Mouse (Mus musculus): ENCODE measurements around the gene Gm49369.
"Not testable (repeated sequence)": the region's sequence is repeated elsewhere in the genome, so short reads cannot be mapped to it uniquely, and the experiment has no call there.

The Gm49369 gene

DNA sequence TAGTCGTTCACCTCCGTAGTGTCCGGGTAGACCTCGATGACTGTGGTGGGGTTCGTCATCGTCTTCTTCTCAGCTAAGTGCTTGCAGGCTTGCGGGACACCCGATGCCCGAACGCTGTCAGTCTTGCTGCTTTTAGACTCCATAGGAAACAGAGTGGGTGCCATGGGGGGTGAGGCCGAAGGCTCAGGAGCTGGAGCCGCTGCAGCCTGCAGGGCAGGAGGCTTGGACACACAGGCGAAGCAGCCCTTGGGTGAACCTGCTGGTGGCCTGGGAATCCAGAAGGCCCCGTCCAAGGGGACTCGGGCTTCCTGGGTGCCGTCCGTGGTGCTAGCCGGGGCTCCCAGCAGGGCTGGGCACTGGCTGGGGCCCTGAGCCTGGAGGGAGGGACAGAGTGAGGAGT lies 11.5 kb downstream of the Gm49369 start:
- DNase-seq, result no peak

GRCm38 (mm10) chr7:142369820-142370219 lies 12.6 kb downstream of the Gm49369 start:
- DNase-seq, result no peak

GRCm38 (mm10) chr7:142368856-142369255 lies 13.6 kb downstream of the Gm49369 start:
- DNase-seq, result no peak

- DNase-seq, result no peak
These were observed 19.4 kb downstream of the Gm49369 start for GRCm38 (mm10) chr7:142363107-142363506.

DNA sequence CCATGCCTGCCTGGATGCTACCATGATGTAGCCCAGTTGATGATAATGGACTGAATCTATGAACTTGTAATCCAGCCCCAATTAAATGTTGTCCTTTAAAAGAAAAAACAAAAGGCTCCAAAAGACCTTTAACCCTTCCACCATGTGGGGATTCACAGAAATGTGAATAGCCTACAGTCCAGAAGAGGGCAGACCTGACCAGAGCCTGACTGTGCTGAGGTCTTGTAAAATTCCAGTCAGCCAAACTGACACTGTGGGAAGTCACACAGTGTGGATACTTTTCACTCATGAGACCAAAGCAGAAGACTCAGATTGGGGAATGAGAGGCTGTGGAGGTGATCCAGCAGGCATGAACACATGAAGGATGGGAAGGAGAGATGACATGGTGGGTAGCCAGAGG lies 21.7 kb downstream of the Gm49369 start:
- DNase-seq, result no peak

DNA sequence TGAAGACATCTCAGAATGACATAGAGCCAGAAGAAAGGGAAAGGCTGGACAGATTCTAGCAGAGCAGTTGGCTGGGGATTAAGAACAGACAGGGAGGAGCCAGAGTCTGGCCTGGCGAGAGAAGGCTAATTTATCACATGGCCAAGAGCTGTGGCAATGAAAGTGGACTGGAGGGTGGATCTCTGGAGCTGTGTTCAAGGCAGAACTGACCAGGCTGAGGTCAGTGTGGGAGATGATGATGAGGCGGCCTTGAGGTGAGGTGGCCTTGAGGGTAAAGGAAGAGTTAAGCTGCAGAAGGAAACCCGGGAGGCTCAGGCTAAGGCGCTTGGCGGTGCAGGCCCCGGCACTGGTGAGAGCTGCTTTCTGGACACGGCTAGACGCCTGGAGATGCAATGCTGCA lies 23.3 kb downstream of the Gm49369 start:
- no peak for DNase-seq

GRCm38 (mm10) chr7:142357566-142357965 lies 24.9 kb downstream of the Gm49369 start:
- DNase-seq, result peak in 1 of 2 experiments; percentile 19

DNA sequence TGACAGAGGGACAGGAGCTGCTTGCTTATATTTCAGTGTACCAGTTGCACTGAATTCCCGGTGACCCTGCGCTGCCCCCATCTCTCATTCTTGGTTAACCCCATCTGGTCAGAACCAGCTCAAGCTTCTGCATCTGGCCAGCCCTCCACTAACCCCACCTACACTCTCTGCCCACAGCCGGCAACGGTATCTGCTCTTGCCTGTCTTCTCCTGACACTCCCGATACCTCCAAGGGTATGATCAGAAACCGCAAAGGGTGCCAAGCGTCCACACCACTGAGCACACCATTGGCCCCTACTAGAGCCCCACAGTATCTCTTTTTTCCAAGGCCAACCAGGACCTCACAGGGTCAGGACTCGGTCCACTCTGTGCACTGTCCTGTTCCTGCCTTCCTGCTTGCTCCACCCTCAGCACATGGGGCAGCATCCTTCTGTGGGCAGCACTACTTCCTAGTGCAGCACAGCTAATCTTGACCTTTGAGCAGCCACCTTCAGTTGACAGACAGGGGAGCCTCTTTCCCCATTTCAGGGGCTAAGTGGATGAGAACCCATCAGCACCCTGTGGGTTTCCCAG lies 27.7 kb downstream of the Gm49369 start:
- DNase-seq, result peak in 1 of 2 experiments; percentile 24

DNA sequence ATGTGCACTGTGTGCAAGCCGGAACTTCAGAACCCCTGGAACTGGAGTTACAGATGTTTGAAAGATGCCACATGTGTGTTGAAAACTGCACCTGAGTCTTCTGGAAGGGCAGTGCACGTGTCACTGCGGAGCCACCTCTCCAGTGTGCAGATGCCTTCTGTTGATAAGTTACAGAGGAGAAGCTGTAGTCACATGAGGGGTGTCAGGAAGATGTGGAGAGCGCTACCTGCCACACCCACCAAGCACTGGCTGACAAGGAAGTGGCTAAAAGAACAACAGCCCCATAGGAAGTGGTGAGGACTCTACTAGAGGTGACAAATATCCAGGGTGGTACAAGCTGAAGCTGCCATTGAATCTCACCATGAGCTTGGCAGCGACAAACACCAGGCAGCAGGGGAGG lies 28.6 kb downstream of the Gm49369 start:
- DNase-seq, result peak; percentile 75 to 89

DNA sequence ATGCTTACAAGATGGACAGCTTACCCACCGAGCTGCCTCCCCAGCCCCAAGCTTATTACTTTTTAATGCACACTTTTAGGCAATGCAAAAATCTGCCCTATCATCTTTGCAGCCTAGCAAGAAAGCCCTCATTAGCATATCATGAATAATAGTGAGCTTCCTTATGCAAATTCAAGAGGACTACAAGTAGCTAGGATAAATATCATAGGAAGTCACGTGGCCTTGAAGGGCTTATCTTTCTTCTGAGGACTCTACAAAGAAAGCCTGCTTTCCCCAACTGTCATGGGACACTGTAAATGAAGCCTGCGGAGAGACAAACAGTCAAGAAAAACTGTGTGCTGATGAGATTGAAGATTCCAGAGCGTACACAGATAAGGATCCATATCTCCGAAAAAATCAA lies 30.9 kb downstream of the Gm49369 start:
- no peak for DNase-seq

GRCm38 (mm10) chr7:142349308-142349961 lies 33.0 kb downstream of the Gm49369 start:
- no peak for DNase-seq

DNA sequence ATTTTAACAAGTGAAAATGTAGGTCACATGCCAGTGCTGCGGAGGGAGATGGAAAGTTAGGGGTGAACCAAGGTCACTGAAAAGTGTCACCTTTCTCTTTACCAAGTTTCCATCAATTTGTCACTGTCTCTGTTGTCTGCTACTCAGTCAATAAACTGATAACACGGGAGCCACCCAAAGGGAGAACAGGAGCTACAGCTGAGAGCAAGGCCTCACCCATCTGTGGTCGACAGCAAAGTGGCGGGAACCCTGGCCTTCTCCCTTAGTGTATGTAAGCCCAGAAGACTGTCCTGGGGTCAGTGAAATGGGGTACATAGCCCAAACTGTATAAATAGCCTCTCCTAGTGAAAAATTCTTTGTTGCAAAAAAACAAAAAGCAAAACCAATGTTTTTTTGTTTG lies 34.9 kb downstream of the Gm49369 start:
- DNase-seq, result no peak

DNA sequence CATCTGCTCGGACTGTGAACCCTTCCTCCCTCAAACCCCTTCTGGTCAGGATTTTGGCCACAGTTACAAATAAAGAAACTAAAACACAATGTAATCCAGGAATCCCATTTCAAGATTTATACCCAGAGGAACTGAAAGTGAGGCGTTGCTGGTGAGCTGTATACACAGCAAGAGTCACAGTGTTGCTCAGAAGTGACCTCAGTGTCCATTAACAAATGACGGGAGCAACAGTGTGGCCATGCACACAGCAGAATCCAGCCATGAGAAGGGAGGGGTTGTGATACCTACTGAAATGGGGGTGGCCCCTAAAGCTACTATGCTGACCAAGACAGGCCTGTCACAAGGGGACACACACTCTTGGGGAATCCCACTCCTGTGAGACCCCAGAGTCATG lies 40.2 kb downstream of the Gm49369 start:
- DNase-seq, result no peak

DNA sequence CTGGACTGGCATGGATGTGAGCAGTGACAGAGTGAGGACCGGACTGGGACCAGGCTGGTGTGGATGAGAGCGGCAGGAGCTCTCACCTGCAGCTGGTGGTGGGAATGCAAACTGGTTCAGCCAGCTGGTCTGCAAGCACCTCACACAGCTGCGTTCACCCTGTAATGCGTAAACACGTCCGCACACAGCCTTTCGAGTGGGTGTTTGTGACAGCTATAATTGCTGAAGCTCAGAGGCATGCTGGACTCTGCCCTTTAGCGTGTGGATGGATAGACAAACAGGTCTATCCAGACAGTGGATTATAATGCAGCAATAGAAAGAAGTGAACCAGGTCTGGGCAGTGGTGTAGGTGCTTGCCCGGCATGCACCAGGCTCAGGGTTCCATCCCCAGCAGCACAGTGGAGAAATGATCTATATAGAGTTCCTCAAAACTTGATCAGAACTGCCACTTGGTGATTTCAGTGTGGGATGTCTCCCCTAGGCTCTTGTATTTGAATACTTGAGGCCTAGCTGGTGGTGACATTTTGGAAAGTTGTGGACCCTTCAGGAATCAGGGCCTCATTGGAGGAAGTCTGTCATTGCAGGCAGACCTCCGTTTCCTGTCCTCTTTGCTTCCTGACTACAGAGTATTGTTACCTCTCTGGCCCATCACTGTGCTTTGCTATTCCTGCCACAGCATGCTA lies 40.8 kb downstream of the Gm49369 start:
- DNase-seq, result peak; percentile 55 to 67

GRCm38 (mm10) chr7:142340269-142340970 lies 42.0 kb downstream of the Gm49369 start:
- no peak for DNase-seq

DNA sequence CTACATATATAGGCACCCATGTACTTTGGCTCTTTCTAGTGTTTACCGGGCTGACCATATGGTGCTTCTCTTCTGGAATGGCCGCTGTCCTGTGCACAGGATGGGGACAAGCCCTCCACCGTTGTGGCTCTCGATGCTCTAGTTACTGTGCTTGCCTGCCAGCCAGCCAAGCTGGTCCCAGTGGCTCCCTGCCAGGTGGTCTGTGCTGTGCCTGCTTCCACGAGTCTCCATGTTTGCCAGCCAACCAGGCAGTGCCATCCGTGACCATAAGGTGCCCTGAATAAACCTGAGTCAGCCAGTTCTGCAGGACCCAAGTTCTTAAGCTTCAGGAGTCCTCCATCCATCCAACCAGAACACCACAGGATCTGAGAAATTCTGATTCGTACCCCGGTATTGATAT lies 47.3 kb downstream of the Gm49369 start:
- DNase-seq, result no peak

DNA sequence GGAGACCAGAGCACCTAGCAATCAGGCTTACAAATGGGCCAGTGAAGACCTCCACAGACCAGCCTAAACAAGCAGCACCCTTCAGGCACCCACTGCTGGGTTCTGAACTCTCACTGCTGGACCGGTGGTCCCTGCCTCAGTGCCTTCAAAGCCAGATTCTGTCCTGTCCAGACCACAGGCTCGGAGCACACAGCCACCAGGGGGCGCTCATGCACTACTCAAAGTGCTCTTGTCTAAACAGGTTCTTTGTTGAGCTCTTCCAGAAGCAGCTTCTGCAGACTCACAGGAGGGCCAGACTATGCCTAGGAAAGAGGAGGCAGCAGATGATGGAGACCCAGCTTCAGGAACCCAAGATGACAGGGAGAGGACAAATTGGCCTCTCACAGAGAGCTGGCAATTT lies 48.2 kb downstream of the Gm49369 start:
- DNase-seq, result peak; percentile 73 to 79

DNA sequence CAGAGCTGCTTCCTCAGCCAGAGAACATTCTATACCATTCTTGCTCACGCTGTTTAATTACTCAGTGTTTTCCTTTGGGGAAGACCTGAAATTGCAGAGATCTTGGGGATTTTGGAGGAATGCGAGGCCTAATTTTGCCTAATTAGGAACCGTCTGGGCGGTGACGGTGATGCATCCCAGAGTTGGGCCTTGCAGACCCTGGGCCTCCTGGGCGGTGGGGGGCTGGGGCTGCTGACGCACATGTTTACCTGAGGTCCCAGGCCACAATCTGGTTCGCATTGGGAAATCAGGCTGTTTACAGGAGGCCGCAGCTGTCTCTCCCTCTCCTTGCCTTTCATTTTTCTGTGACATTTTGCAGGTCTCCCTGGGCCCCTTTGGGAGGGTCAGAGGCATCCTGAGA lies 49.7 kb downstream of the Gm49369 start:
- DNase-seq, result not testable (repeated sequence)

- no peak for DNase-seq
These were observed 51.2 kb downstream of the Gm49369 start for GRCm38 (mm10) chr7:142331281-142331680.

- no peak for DNase-seq
These were observed 52.2 kb downstream of the Gm49369 start for GRCm38 (mm10) chr7:142330271-142330724.

DNA sequence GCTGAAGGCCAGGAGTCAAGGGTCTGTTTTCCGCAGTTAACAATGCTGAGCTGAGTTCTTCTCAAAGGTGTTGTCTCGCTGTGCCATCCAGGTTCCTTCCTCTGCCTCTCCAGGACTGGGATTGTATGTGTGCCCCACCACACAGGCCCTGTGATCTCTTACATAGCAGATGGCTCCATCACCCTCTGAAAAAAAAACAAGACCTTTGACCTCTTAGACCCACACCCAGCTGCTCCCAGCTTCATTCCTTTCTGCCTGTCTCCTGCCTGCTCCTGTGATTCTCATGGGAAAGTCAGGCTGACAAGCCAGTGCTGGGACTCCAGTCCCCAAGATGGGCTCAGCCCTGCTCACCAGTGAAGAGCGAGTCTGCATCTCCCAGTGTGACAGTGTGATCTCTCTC lies 54.0 kb downstream of the Gm49369 start:
- no peak for DNase-seq

- no peak for DNase-seq
These were observed 55.6 kb downstream of the Gm49369 start for GRCm38 (mm10) chr7:142326714-142327445.

Measured in thymus, adult 18-20 months (tissue).